Mouse (Mus musculus) embryonic facial prominence, embryonic 12.5 days (tissue): Measurements from ENCODE around the gene Jrkl. TPM values are rescaled to one million over a fixed set of nuclear protein-coding genes. Genes with fewer than 3 reads are reported as not detected.

Experiments
- ATAC-seq: fragments of 200-750 bp; cut with Nextera tagmentation; 2 replicates; pipeline ENCODE4 v1.8.0; 2017; ENCODE audit not compliant: insufficient number of reproducible peaks, insufficient read depth, low FRiP score, low TSS enrichment
- H3K27ac ChIP-seq: fragments of 300-500 bp; sonication (generic); 2 replicates; pipeline ENCODE4 v1.5.1; 2016; ENCODE audit warnings: mild to moderate bottlenecking
- H3K27me3 ChIP-seq: fragments of 300-500 bp; sonication (generic); 2 replicates; pipeline ENCODE4 v1.6.1; 2016; ENCODE audit warnings: mild to moderate bottlenecking, moderate library complexity
- H3K36me3 ChIP-seq: fragments of 300-500 bp; sonication (generic); 2 replicates; pipeline ENCODE4 v1.6.1; 2016; ENCODE audit warnings: mild to moderate bottlenecking
- H3K4me1 ChIP-seq: fragments of 300-500 bp; sonication (generic); 2 replicates; pipeline ENCODE4 v1.6.1; 2016
- H3K4me2 ChIP-seq: fragments of 300-500 bp; sonication (generic); replicated peaks from 2 replicates; pipeline ENCODE4 v1.6.1; 2016; ENCODE audit warnings: mild to moderate bottlenecking, moderate library complexity
- H3K4me3 ChIP-seq: fragments of 300-500 bp; sonication (generic); 2 replicates; pipeline ENCODE4 v1.5.1; 2016; ENCODE audit warnings: mild to moderate bottlenecking
- H3K9ac ChIP-seq: fragments of 300-500 bp; sonication (generic); 2 replicates; pipeline ENCODE4 v1.6.1; 2016; ENCODE audit warnings: mild to moderate bottlenecking, moderate library complexity
- H3K9me3 ChIP-seq: fragments of 300-500 bp; sonication (generic); 2 replicates; pipeline ENCODE4 v1.6.1; 2016; ENCODE audit warnings: mild to moderate bottlenecking, moderate library complexity
- WGBS: fragments of 180-500 bp; shearing (Covaris S2); methylation state at CpG from one replicate; pipeline ENCODE4 v1.1.7; 2016; 5-methylcytosine and 5-hydroxymethylcytosine counted together
- polyA plus RNA-seq: library from polyadenylated mRNA; unstranded; fragments of >200 nt; fragmentation: Nextera tagmentation; extraction: Ambion mirVana; gene quantifications from 2 replicates; pipeline ENCODE4 v1.2.1, GENCODE M21; 2016

Gene Jrkl
- polyA plus RNA-seq, result 11.9 and 13.9 TPM in 2 replicates

DNA sequence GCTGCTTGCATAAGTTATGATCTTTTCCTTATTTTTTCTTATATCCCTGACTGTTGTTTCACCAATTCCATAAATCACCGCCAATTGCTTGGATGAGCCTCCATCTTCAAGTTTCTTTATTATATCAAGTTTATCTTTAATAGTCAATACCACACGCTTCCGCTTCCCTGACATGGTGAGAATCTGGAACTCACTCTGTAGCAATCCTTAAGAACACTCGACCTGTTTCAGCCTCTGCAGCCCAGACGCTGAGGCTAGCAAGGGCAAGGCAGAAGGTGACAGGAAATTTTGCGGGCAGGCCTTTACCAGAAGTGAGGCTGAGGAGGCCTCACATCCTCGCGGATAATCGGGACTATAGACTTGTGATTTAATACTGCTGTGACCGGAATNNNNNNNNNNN is at the start of gene Jrkl:
Gene Jrkl, minus strand, starts transcription at position 349 of the 400 bp plus-strand sequence.
- ATAC-seq, result no peak
- peak within 1 kb of the TSS; percentile 44; the same call in 1 of the 2 replicates for H3K9ac ChIP-seq
- no peaks in the 10 kb centered on the region for H3K9me3 ChIP-seq
- peak within 1 kb of the TSS; percentile 78 for H3K27ac ChIP-seq
- H3K4me2 ChIP-seq, result peak within 1 kb of the TSS; percentile 57
- peaks cover 7% of the 10 kb centered on the region; the same call in 1 of the 2 replicates for H3K4me1 ChIP-seq
- WGBS, result 8% methylated on average over 10 of the region's 10 CpGs
- H3K27me3 ChIP-seq, result no peaks in the 10 kb centered on the region
- no peaks in the 10 kb centered on the region for H3K36me3 ChIP-seq
- H3K4me3 ChIP-seq, result peak within 1 kb of the TSS; percentile 52

- H3K9ac ChIP-seq, result no peak overlapping the region
- H3K36me3 ChIP-seq, result no peaks in the 10 kb centered on the region
- no peak overlapping the region for H3K4me2 ChIP-seq
- H3K27ac ChIP-seq, result no peak overlapping the region
- no peaks in the 10 kb centered on the region for H3K9me3 ChIP-seq
- ATAC-seq, result no peak
- no peaks in the 10 kb centered on the region for H3K4me1 ChIP-seq
- no peak overlapping the region for H3K4me3 ChIP-seq
- no peaks in the 10 kb centered on the region for H3K27me3 ChIP-seq
- WGBS, result 61% methylated on average over 2 of the region's 2 CpGs
These were observed 41.9 kb upstream of the Jrkl start for GRCm38 (mm10) chr9:13287482-13287881.

DNA sequence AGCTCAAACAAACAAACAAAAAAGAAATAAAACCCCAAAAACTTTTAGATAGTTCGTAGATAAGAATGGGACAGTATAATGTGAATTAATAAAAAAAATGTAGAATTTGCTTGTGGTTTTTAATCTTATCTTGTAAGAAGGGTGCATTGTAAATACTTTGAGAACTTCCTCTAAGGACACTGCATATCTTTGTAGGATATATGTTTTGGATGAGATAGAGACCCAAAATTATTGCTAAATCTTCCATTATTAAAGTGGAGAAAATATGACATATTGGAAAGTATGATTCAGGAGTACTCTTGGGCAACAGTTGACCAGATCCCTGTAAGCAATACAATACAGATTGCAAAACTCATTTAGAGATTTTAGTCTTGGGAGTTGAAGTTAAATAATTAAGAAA is 27.6 kb upstream of the Jrkl start:
- Histone ChIP-seq H3K36me3 (no peaks in the 10 kb centered on the region), H3K27ac (no peak overlapping the region), H3K27me3 (no peaks in the 10 kb centered on the region), H3K4me3 (no peak overlapping the region), H3K4me1 (no peaks in the 10 kb centered on the region), H3K4me2 (no peak overlapping the region), H3K9me3 (no peaks in the 10 kb centered on the region), H3K9ac (no peak overlapping the region)
- 87% methylated on average over 1 of the region's 1 CpGs for WGBS
- no peak for ATAC-seq

DNA sequence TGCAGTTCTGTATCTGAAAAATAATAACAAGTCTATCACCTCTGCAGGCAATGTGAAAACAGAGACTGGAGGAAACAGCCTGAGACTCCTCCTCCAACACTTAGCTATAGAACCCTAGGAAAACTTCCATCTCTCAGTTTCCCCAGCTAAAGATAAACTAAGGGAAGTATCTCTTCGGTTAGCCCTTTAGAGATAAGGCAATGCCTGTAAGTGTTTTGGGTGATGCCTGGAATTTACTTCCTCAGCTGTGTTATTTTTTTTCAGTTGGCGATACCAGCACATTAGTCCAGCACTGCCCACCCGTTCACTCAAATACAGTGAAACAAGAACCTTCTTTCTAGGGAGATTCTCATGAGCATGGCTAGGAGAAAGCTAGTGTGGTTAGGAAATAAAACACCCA is 15.4 kb upstream of the Jrkl start:
- ATAC-seq, result no peak
- Histone ChIP-seq H3K4me3 (no peak overlapping the region), H3K27me3 (no peaks in the 10 kb centered on the region), H3K9ac (no peak overlapping the region), H3K4me1 (no peaks in the 10 kb centered on the region), H3K9me3 (no peaks in the 10 kb centered on the region), H3K4me2 (no peak overlapping the region), H3K27ac (no peak overlapping the region), H3K36me3 (no peaks in the 10 kb centered on the region)
- WGBS, result 81% methylated on average over 3 of the region's 3 CpGs

- H3K27me3 ChIP-seq, result no peaks in the 10 kb centered on the region
- WGBS, result 94% methylated on average over 2 of the region's 2 CpGs
- H3K4me1 ChIP-seq, result no peaks in the 10 kb centered on the region
- no peak overlapping the region for H3K27ac ChIP-seq
- H3K36me3 ChIP-seq, result no peaks in the 10 kb centered on the region
- no peaks in the 10 kb centered on the region for H3K9me3 ChIP-seq
- H3K4me2 ChIP-seq, result no peak overlapping the region
- ATAC-seq, result no peak
- H3K9ac ChIP-seq, result no peak overlapping the region
- no peak overlapping the region for H3K4me3 ChIP-seq
These were observed 12.5 kb upstream of the Jrkl start for GRCm38 (mm10) chr9:13258173-13258572.

DNA sequence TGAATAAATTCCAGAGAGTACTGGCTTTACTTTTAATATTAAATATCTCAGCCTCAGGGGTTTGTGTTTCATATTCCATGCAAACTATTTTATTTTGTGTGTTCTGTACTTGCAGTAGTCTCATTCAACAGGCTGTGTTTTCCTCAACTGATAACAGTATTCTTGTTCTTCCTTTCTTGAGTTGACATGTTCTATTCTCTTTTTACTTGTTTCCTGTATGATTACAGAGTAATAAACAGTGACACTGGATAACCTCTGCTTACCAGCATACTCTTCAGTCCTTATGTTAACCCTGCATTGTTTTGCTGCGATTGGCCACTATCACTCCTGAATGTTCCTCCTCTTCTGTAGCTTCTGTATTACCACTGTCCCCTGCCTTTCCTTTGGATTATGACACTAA is 11.1 kb upstream of the Jrkl start:
- Histone ChIP-seq H3K9ac (no peak overlapping the region), H3K4me1 (no peaks in the 10 kb centered on the region), H3K4me2 (no peak overlapping the region), H3K36me3 (no peaks in the 10 kb centered on the region), H3K27me3 (no peaks in the 10 kb centered on the region), H3K4me3 (no peak overlapping the region), H3K27ac (no peak overlapping the region), H3K9me3 (no peaks in the 10 kb centered on the region)
- no peak for ATAC-seq
- WGBS, result 88% methylated on average over 1 of the region's 1 CpGs

DNA sequence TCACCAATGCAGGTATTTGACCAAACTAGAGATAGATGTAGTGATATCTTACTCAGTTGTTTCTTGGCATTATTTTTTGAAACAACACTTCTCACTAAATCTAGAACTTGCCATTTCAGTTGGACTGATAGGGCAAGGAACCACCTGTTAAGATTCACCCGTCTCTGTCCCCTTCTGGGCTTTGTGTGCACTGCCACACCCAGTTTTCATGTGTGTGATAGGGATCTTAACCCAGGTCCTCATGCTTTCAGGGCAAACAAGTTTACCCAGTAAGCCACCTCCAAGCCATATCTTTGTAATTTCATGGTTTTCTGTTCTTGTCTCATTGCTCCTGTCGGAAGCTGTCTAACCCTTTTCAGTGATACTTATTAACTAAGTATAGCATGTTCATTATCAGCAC is 5.6 kb upstream of the Jrkl start:
- Histone ChIP-seq H3K9ac (no peak overlapping the region), H3K9me3 (no peaks in the 10 kb centered on the region), H3K27ac (no peak overlapping the region), H3K4me3 (no peak overlapping the region), H3K4me2 (no peak overlapping the region), H3K4me1 (0 out of 2 replicates have a peak, but pooled peaks cover 3% of the 10 kb centered on the region), H3K36me3 (no peaks in the 10 kb centered on the region), H3K27me3 (no peaks in the 10 kb centered on the region)
- no peak for ATAC-seq
- 84% methylated on average over 2 of the region's 2 CpGs for WGBS

DNA sequence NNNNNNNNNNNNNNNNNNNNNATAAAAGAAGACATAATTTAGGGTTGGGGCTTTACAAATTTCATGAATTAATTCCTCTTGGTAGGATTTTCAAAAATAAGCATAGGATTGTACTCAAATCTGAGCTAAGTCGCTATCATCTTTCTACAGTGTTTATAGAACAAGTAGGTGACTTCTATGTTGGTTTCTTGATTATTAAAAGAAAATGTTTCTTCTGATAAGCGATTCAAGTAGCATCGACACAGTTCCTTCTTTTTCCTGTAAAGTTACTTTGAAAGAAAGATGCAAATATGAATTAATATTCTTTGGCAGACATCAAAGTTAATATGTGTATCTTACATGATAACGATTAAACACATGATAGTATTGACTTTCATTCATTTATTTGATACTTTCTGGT is 2.5 kb upstream of the Jrkl start:
- Histone ChIP-seq H3K27ac (no peak overlapping the region), H3K9ac (no peak overlapping the region), H3K36me3 (no peaks in the 10 kb centered on the region), H3K27me3 (no peaks in the 10 kb centered on the region), H3K4me3 (no peak overlapping the region), H3K4me1 (peaks cover 7% of the 10 kb centered on the region; the same call in 1 of the 2 replicates), H3K4me2 (no peak overlapping the region), H3K9me3 (no peaks in the 10 kb centered on the region)
- 94% methylated on average over 4 of the region's 4 CpGs for WGBS
- no peak for ATAC-seq

DNA sequence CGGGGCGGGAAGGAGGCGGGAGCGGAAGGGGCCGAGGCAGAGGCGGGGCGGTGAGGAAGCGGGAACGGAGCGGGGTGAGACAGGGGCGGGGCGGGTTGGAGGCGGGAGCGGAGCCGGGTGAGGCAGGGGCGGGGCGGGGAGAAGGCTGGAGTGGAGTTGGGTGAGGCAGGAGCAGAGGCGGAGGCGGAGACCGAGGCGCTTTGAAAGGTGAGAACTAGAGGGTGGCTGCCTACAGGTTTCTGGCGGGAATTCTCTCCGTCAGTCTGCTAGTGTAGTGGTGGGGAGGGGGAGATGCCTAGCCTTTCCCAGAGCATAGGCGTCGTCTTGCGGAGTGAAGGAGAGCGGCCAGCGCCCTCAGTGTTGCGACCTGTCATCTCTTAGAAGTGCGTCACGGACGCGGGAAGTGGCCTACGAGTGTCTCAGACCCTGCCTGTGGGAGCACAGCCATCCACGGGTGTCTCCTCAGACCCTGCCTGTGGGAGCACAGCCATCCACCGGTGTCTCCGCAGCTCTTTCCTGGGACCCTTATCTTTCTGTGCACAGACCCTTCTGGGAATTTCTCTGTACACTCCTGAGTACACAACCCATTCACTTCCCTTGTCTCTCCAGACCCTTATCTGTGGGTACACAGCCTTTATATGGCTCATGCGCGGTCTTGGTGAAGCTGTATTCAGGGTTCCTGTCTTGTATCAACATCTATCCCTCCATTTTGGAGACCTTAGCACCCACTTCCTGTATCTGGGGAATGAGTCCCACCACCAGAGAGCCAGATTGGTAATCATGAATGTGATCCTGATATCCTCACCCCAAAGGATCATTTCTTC is 1.4 kb upstream of the Jrkl start, which contains the start of gene Ccdc82:
Gene Ccdc82, plus strand, starts transcription at position 141 of the 824 bp plus-strand sequence.
- Histone ChIP-seq H3K9ac (peak within 1 kb of the TSS; percentile 75), H3K4me1 (peaks cover 7% of the 10 kb centered on the region; the same call in 1 of the 2 replicates), H3K27me3 (no peaks in the 10 kb centered on the region), H3K36me3 (no peaks in the 10 kb centered on the region), H3K4me2 (peak within 1 kb of the TSS; percentile 78), H3K27ac (peak within 1 kb of the TSS; percentile 82), H3K9me3 (no peaks in the 10 kb centered on the region), H3K4me3 (peak within 1 kb of the TSS; percentile 54)
- peak; percentile 98 for ATAC-seq
- 3% methylated on average over 28 of the region's 39 CpGs for WGBS

DNA sequence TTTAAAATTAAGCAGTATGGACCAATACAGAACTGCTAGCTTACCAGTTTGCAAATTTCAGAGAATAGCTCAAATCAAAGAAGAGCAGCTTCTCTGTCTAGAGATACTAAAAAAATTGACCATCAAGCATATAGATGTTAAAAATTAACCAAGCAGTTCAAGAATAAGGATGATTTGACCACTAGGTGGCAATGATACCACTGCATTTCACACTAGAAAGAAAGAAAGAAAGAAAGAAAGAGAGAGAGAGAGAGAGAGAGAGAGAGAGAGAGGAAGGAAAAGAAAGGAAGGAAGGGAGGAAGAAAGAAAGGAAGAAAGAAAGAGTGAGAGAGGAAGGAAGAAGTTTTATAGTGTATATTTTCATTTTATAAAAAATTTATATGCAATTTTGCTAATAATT is 3.3 kb downstream of the Jrkl start:
- Histone ChIP-seq H3K27ac (no peak overlapping the region), H3K36me3 (no peaks in the 10 kb centered on the region), H3K4me3 (no peak overlapping the region), H3K4me1 (peaks cover 4% of the 10 kb centered on the region; the same call in 1 of the 2 replicates), H3K9ac (no peak overlapping the region), H3K27me3 (no peaks in the 10 kb centered on the region), H3K4me2 (no peak overlapping the region), H3K9me3 (no peaks in the 10 kb centered on the region)
- ATAC-seq, result no peak

GRCm38 (mm10) chr9:13231545-13232216 is 13.9 kb downstream of the Jrkl start:
- Histone ChIP-seq H3K4me2 (no peak overlapping the region), H3K27me3 (no peaks in the 10 kb centered on the region), H3K27ac (no peak overlapping the region), H3K4me3 (no peak overlapping the region), H3K9ac (no peak overlapping the region), H3K9me3 (no peaks in the 10 kb centered on the region), H3K4me1 (no peaks in the 10 kb centered on the region), H3K36me3 (no peaks in the 10 kb centered on the region)
- ATAC-seq, result no peak
- 16% methylated on average over 5 of the region's 5 CpGs for WGBS

DNA sequence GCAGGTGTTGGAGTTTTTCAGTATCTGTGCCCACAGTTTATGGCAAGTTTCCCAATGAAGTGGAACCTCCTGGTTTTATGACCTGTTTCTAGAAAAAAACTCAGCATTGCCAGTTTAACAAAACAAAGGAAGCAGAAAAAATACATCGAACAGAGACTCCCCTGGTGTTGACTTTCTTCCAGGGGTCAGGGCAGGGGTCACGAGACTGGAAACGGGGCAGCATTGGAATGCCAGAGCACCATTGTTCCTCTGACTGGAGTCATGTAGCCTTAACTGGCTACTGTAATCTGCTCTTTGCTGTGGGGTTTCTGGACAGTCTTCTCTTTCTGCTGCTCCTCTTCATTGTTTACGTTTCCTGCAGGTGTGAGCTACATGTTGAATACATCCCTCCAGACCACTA is 15.1 kb downstream of the Jrkl start:
- Histone ChIP-seq H3K9me3 (no peaks in the 10 kb centered on the region), H3K4me2 (no peak overlapping the region), H3K4me1 (no peaks in the 10 kb centered on the region), H3K4me3 (no peak overlapping the region), H3K27me3 (no peaks in the 10 kb centered on the region), H3K36me3 (no peaks in the 10 kb centered on the region), H3K9ac (no peak overlapping the region), H3K27ac (no peak overlapping the region)
- WGBS, result 7% methylated on average over 4 of the region's 4 CpGs
- ATAC-seq, result no peak
